Mouse (Mus musculus) intestine, embryonic 16.5 days (tissue): ENCODE results near the gene Kank1. TPM values are rescaled to one million over a fixed set of nuclear protein-coding genes. Genes with fewer than 3 reads are reported as not detected.
"Not testable (repeated sequence)": the region's sequence is repeated elsewhere in the genome, so short reads cannot be mapped to it uniquely, and the experiment has no call there.

Experiments
- ATAC-seq: fragments of 200-750 bp; cut with Nextera tagmentation; 2 replicates; pipeline ENCODE4 v1.8.0; 2017; ENCODE audit warnings: moderate TSS enrichment, moderate library complexity
- H3K27ac ChIP-seq: fragments of 300-500 bp; sonication (generic); 2 replicates; pipeline ENCODE4 v1.5.1; 2014; ENCODE audit warnings: mild to moderate bottlenecking, low read length
- H3K27me3 ChIP-seq: fragments of 300-500 bp; sonication (generic); replicated peaks from 2 replicates; pipeline ENCODE4 v1.6.1; 2014; ENCODE audit warnings: low read length, control low read depth, mixed read lengths; ENCODE audit not compliant: control insufficient read depth, insufficient read depth
- H3K36me3 ChIP-seq: fragments of 300-500 bp; sonication (generic); 2 replicates; pipeline ENCODE4 v1.6.1; 2014; ENCODE audit warnings: low read length, control low read depth; ENCODE audit not compliant: control insufficient read depth, insufficient read depth
- H3K4me1 ChIP-seq: fragments of 300-500 bp; sonication (generic); 2 replicates; pipeline ENCODE4 v1.6.1; 2014; ENCODE audit warnings: low read length, control low read depth, mixed read lengths; ENCODE audit not compliant: control insufficient read depth, insufficient read depth
- H3K4me2 ChIP-seq: fragments of 300-500 bp; sonication (generic); 2 replicates; pipeline ENCODE4 v1.6.1; 2014; ENCODE audit warnings: low read depth, low read length, control low read depth
- H3K4me3 ChIP-seq: fragments of 300-500 bp; sonication (generic); 2 replicates; pipeline ENCODE4 v1.5.1; 2014; ENCODE audit warnings: mild to moderate bottlenecking, low read length
- H3K9ac ChIP-seq: fragments of 300-500 bp; sonication (generic); 2 replicates; pipeline ENCODE4 v1.6.1; 2014; ENCODE audit warnings: low read depth, low read length
- H3K9me3 ChIP-seq: fragments of 300-500 bp; sonication (generic); 2 replicates; pipeline ENCODE4 v1.6.1; 2016; ENCODE audit warnings: low read length, control low read depth; ENCODE audit not compliant: control insufficient read depth
- WGBS: fragments of 180-500 bp; shearing (Covaris S2); extraction: QIAGEN DNeasy Blood & Tissue Kit; methylation state at CpG from one replicate; pipeline ENCODE4 v1.1.7; 2014; 5-methylcytosine and 5-hydroxymethylcytosine counted together
- polyA plus RNA-seq: library from polyadenylated mRNA; unstranded; fragments of >200 nt; fragmentation: Nextera tagmentation; extraction: Ambion mirVana; gene quantifications from 2 replicates; pipeline ENCODE4 v1.2.1, GENCODE M21; 2015

The Kank1 gene
- polyA plus RNA-seq, 1 experiment from 2014 or later: 16.1 TPM

DNA sequence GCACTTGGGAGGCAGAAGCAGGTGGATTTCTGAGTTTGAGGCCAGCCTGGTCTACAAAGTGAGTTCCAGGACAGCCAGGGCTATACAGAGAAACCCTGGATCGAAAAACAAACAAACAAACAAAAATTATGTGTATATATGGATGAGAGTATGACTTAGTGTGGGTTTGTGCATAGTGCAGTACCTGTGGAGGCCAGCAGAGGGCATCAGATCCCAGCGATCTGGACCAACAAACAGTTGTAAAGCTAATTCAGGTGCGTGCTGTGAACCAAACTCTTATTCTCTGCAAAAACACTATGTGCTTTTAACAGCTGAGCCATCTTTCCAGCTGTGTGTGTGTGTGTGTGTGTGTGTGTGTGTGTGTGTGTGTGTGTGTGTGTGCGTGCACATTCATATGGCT is 239.0 kb downstream of the Kank1 start:
- not testable (repeated sequence) for ATAC-seq, H3K4me1 ChIP-seq, H3K4me2 ChIP-seq, H3K27me3 ChIP-seq, H3K9me3 ChIP-seq, H3K4me3 ChIP-seq, H3K36me3 ChIP-seq, H3K9ac ChIP-seq, H3K27ac ChIP-seq
- WGBS: 64% methylated on average over 4 of the region's 4 CpGs

DNA sequence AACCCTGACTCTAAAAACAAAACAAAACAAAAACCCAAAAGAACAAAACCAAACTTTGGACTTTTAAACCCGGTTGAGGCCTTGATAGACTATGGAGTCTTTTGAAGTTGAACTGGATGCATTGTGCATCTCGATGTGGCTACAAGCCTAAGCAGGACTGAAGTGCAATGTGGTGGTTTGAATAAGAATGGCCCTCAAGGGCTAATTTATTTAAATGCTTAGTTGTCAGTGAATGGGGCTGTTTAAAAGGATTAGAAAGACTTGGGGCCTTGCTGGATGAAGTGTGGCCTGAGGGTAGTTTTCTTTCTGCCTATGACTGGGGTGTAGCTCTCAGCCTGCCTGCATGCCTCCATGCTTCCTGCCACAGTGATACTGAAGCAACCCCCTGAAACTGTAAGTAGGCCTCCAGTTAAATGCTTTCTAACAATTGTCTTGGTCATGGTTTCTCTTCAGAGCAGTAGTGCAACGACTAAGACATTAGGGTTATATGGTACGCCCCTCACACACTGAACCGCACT is 242.4 kb downstream of the Kank1 start:
- no peak for ATAC-seq
- Histone ChIP-seq H3K4me1 (no peaks in the 10 kb centered on the region), H3K27ac (no peak overlapping the region), H3K36me3 (no peaks in the 10 kb centered on the region), H3K9me3 (no peaks in the 10 kb centered on the region), H3K27me3 (no peaks in the 10 kb centered on the region), H3K4me2 (no peak overlapping the region), H3K9ac (no peak overlapping the region), H3K4me3 (no peak overlapping the region)
- 88% methylated on average over 5 of the region's 5 CpGs for WGBS

DNA sequence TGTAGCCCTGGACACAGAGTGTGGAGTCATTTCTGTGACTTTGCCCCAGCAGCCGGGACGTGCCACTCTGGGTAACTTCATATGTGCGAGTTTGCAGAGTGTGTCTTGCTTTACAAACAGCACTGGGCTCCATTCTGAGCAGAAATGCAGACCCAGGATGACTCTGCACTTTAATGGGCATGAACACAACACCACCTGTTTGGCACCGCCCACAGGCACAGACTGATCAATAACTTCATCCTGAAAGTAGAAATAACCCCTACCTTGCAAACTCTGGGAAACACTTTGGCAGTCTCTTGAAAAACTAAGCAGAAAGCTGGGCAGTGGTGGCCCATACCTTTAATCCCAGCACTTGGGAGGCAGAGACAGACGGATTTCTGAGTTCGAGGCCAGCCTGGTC is 244.0 kb downstream of the Kank1 start:
- 85% methylated on average over 6 of the region's 6 CpGs for WGBS
- Histone ChIP-seq H3K27ac (no peak overlapping the region), H3K9ac (no peak overlapping the region), H3K27me3 (peaks cover 2% of the 10 kb centered on the region; the same call in 1 of the 2 replicates), H3K4me1 (no peaks in the 10 kb centered on the region), H3K4me2 (no peak overlapping the region), H3K4me3 (no peak overlapping the region), H3K36me3 (no peaks in the 10 kb centered on the region), H3K9me3 (no peaks in the 10 kb centered on the region)
- ATAC-seq: no peak

Other genes with a start within 250 kb of the Kank1 start
- gene Dock8, start 237.4 kb upstream of the Kank1 start, polyA plus RNA-seq: 5.0 and 5.4 TPM in 2 replicates